Mouse (Mus musculus) heart, postnatal 36 days (tissue): Measurements from ENCODE around the gene Sept9. TPM values are rescaled to one million over a fixed set of nuclear protein-coding genes. Genes with fewer than 3 reads are reported as not detected.

Experiments
- DNase-seq, 2 experiments: peaks; one replicate each; pipeline ENCODE4 v3.0.0; 2021 to 2022
- intact Hi-C: fragments of 180-260 bp; cut with DNase I; formaldehyde crosslinking; loops from one replicate; pipeline ENCODE4 v1.15.1; 2025
- total RNA-seq, 2 experiments: library from RNA; stranded (reverse); gene quantifications; 2 replicates each; pipeline ENCODE4 v1.2.3; 2021

The Sept9 gene
- total RNA-seq, 2 experiments from 2014 or later: 28.6 to 37.1 TPM

DNA sequence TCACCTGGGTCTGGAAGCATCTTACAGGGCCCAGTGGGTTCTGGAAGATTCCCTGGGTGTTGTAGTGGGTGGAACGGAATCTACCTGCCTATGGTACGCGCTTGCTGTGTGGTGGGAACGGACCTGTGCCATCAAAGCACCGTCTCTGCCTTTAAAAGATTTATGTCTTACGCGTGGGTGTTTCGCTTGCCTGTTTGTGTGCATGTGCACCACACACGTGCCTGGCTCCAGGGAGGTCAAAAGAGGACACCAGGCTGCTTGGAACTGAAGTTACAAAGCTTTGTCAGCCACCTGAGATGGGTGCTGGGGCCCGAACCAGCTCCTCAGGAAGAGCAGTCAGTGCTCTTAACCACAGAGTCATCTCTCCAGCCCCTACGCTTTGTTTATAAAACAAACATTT is 209.9 kb downstream of the Sept9 start:
- intact Hi-C loops: no loop called here
- DNase-seq: no peak

DNA sequence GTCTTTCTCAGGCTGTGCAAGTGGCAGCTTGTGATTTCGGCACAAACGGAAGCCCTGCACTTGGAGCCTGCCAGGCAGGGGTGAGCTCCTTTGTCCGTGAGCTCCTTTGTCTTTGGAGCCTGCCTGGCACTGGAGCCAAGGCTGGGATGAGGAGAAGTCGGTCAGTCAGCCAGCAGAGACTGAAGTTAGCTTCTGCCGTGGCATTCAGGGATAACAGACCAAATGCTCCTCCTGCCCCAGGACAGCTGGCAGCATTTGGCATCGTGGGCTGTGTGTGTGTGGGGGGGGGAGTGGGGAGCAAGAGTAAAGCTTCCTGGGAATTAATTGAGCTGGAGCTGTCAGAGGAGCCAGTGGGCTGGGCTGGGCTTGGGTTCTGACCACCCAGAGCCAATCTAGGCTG is 210.6 kb downstream of the Sept9 start:
- intact Hi-C loops: no loop called here
- no peak for DNase-seq

DNA sequence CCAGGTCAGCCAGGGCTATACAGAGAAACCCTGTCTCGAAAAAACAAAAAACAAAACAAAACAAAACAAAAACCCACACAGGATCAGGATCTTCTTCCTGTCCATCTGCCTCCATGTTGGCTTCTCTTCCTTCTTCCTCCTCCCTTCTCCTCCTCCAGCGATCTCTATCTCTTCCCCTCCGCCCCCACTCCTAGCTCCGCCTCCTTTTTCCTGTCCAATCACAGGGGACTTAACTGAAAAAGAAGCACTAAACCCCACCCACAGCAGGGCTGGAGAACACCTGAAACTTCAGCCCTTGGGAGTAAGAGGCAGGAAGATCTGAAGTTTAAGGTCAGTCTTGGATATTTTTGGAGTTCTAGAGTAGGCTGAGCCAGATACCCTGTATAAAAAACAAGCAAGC is 212.2 kb downstream of the Sept9 start:
- DNase-seq: no peak
- intact Hi-C loops: no loop called here

Other genes starting within 250 kb of the Sept9 start
- gene Sec14l1, start 84.5 kb upstream of the Sept9 start, total RNA-seq: 10 to 100 TPM; 67.9 to 75.2 TPM